Mouse (Mus musculus) limb, embryonic 12.5 days (tissue): ENCODE data around the gene Adi1. TPM values are rescaled to one million over a fixed set of nuclear protein-coding genes. Genes with fewer than 3 reads are reported as not detected.

ENCODE experiments used
- ATAC-seq: fragments of 200-750 bp; cut with Nextera tagmentation; 2 replicates; pipeline ENCODE4 v1.8.0; 2017; ENCODE audit warnings: low read depth, moderate TSS enrichment; ENCODE audit not compliant: insufficient number of reproducible peaks, insufficient read depth, low FRiP score, low TSS enrichment
- H3K27ac ChIP-seq: fragments of 300-500 bp; sonication (generic); 2 replicates; pipeline ENCODE4 v1.5.1; 2016; ENCODE audit warnings: mild to moderate bottlenecking, moderate library complexity
- H3K27me3 ChIP-seq: fragments of 300-500 bp; sonication (generic); 2 replicates; pipeline ENCODE4 v1.6.1; 2016; ENCODE audit warnings: mild to moderate bottlenecking, moderate library complexity
- H3K36me3 ChIP-seq: fragments of 300-500 bp; sonication (generic); 2 replicates; pipeline ENCODE4 v1.6.1; 2016; ENCODE audit warnings: mild to moderate bottlenecking, moderate library complexity
- H3K4me1 ChIP-seq: fragments of 300-500 bp; sonication (generic); replicated peaks from 2 replicates; pipeline ENCODE4 v1.6.1; 2016
- H3K4me2 ChIP-seq: fragments of 300-500 bp; sonication (generic); 2 replicates; pipeline ENCODE4 v1.6.1; 2016; ENCODE audit warnings: mild to moderate bottlenecking, moderate library complexity
- H3K4me3 ChIP-seq: fragments of 300-500 bp; sonication (generic); replicated peaks from 2 replicates; pipeline ENCODE4 v1.5.1; 2016; ENCODE audit warnings: mild to moderate bottlenecking
- H3K9ac ChIP-seq: fragments of 300-500 bp; sonication (generic); replicated peaks from 2 replicates; pipeline ENCODE4 v1.6.1; 2016; ENCODE audit warnings: mild to moderate bottlenecking, moderate library complexity
- H3K9me3 ChIP-seq: fragments of 300-500 bp; sonication (generic); 2 replicates; pipeline ENCODE4 v1.6.1; 2016; ENCODE audit warnings: mild to moderate bottlenecking, moderate library complexity
- WGBS: fragments of 180-500 bp; shearing (Covaris S2); methylation state at CpG from one replicate; pipeline ENCODE4 v1.1.7; 2016; 5-methylcytosine and 5-hydroxymethylcytosine counted together
- polyA plus RNA-seq: library from polyadenylated mRNA; unstranded; fragments of >200 nt; fragmentation: Nextera tagmentation; extraction: Ambion mirVana; gene quantifications from 2 replicates; pipeline ENCODE4 v1.2.1, GENCODE M21; 2016

Adi1 gene
- polyA plus RNA-seq: 66.1 and 68.9 TPM in 2 replicates

DNA sequence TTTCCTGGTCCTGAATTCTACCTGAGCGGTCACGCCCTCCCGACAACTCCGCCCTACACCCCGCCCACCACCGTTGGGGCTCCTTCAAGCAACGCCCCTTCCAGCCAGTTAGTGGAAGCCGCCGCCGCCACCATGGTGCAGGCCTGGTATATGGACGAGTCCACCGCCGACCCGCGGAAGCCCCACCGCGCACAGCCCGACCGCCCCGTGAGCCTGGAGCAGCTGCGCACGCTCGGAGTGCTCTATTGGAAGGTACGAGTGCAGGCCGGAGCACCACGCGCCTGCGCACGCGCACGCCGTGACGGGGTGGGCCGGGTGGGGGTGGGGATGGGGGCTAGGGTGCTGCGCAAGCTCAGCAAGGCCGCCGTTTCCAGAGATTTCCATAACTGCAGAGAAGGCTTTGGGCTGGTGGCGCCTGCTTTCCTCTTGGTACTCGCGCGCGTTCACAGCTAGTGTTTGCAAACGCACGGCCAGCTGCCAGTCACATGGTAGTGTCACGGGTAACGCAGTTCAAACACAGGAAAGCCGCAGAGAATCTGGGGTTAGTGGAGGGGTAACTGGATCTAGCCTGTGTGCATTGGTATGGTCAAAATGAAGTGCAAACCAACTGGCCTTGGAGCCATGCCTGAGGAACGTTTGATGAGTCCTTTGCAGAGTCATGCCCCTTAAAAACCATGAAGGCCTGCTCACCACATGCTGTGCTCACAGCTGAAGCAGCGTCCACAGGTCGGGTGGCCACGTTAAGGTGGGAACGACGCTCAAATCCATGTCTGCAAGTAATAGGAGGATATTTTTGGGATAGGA lies at the start of gene Adi1:
Adi1 (plus strand) TSS at position 111 of the 804 bp plus-strand sequence.
- Histone ChIP-seq H3K36me3 (peaks cover 23% of the 10 kb centered on the region), H3K4me3 (peak within 1 kb of the TSS; percentile 46), H3K9me3 (no peaks in the 10 kb centered on the region), H3K9ac (peak within 1 kb of the TSS; percentile 53), H3K27me3 (no peaks in the 10 kb centered on the region), H3K27ac (peak within 1 kb of the TSS; percentile 95), H3K4me2 (peak within 1 kb of the TSS; percentile 60), H3K4me1 (peaks cover 11% of the 10 kb centered on the region)
- WGBS: 2% methylated on average over 53 of the region's 53 CpGs
- ATAC-seq: peak; percentile 98

GRCm38 (mm10) chr12:28625407-28625806 lies 49.6 kb upstream of the Adi1 start:
- Histone ChIP-seq H3K4me1 (no peaks in the 10 kb centered on the region; the same call in 1 of the 2 replicates), H3K4me2 (no peak overlapping the region)
- 79% methylated on average over 7 of the region's 7 CpGs for WGBS

GRCm38 (mm10) chr12:28627092-28627491 lies 47.9 kb upstream of the Adi1 start:
- Histone ChIP-seq H3K27me3 (no peaks in the 10 kb centered on the region), H3K9ac (no peak overlapping the region), H3K9me3 (no peaks in the 10 kb centered on the region), H3K4me2 (no peak overlapping the region), H3K27ac (no peak overlapping the region), H3K4me1 (no peaks in the 10 kb centered on the region; the same call in 1 of the 2 replicates), H3K36me3 (peaks cover 43% of the 10 kb centered on the region), H3K4me3 (no peak overlapping the region)
- 67% methylated on average over 4 of the region's 4 CpGs for WGBS
- ATAC-seq: no peak

More at GRCm38 (mm10) chr12:28625407-28625806, 49.6 kb upstream of the Adi1 start:
- Histone ChIP-seq H3K27me3 (no peaks in the 10 kb centered on the region), H3K27ac (no peak overlapping the region), H3K9ac (no peak overlapping the region), H3K36me3 (peaks cover 26% of the 10 kb centered on the region), H3K9me3 (no peaks in the 10 kb centered on the region), H3K4me3 (no peak overlapping the region)
- no peak for ATAC-seq

GRCm38 (mm10) chr12:28628436-28628835 lies 46.6 kb upstream of the Adi1 start:
- H3K4me1 ChIP-seq: no peaks in the 10 kb centered on the region; the same call in 1 of the 2 replicates
- WGBS: 92% methylated on average over 2 of the region's 2 CpGs

DNA sequence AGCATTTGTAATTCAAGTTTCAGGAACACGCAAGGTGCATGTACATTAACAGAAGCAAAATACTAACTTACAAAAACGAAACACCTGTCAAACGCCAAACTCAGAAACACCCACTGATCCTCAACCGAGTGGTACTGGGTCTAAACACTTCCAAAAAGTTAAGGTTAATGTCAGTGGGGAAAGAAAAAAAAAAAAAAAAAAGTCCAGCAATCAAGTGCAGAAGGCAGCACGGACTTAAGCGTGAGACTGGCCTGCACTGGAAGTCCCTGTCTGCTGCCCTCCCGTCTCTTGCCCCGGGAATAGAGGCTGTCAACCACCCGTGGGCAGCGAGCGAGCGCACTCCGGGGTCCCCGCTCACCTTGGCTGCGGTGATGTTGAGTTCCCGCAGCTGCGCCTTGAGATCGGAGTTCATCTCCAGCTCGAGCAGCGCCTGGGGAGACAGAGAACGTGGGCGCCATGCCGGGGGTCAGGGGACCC lies 39.9 kb upstream of the Adi1 start:
- Histone ChIP-seq H3K9me3 (no peaks in the 10 kb centered on the region), H3K4me3 (peak overlapping the region; percentile 88), H3K4me2 (peak overlapping the region; percentile 77), H3K9ac (peak overlapping the region; percentile 99), H3K36me3 (peaks cover 45% of the 10 kb centered on the region), H3K27ac (peak overlapping the region; percentile 92), H3K27me3 (no peaks in the 10 kb centered on the region), H3K4me1 (peaks cover 9% of the 10 kb centered on the region)
- ATAC-seq: 0 out of 2 replicates have a peak, but pooled peaks have one; percentile 5
- WGBS: 2% methylated on average over 23 of the region's 23 CpGs

More at GRCm38 (mm10) chr12:28628436-28628835, 46.6 kb upstream of the Adi1 start:
- Histone ChIP-seq H3K27ac (no peak overlapping the region), H3K27me3 (no peaks in the 10 kb centered on the region), H3K9ac (no peak overlapping the region), H3K36me3 (peaks cover 57% of the 10 kb centered on the region), H3K9me3 (no peaks in the 10 kb centered on the region), H3K4me2 (no peak overlapping the region), H3K4me3 (no peak overlapping the region)
- no peak for ATAC-seq

DNA sequence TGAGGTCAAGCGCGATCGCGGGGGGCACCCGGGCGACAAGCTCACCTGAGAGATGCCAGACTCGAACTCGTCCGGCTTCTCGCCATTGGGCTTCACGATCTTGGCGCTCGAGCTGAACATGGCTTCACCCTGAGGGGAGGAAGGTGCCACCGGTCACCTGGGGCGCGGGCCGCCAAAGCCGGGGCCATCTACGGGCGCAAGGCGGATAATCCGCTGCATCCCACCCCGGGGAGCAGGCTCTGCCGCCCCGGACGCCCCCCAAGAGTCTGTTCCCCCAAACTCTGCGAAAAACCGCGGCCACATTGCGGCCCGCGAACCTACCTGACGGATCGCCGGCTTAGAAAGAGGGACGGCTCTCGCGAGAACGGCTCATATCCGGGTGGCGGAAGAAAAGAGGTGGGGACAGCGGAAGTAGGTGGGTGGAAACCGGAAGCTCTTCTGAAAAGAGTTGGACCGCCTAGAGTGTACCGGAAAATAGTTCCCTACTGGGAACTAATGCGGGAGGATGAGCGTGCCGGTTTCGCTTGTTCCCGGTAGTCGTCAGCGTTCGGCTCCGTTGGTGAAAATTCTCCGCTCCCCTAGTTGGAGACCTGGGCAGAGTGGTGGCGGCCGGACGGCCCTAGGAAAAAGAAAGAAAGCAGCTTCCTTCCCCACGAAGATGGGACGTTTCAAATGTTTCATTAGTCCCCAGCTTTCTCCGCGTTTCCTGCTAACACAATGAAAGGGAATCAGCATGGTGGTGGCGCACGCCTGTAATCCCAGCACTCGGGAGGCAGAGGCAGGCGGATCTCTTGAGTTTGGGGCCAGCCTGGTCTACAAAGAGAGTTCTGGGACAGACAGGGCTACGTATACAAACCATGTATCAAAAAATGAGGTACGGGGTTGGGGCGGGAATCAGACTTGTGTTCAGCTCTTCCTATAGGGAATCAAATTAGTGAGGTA lies 39.2 kb upstream of the Adi1 start, which contains the start of gene Rps7:
Rps7 (minus strand) TSS at position 419 of the 942 bp plus-strand sequence.
- H3K27me3 ChIP-seq: no peaks in the 10 kb centered on the region
- peaks cover 9% of the 10 kb centered on the region for H3K4me1 ChIP-seq
- H3K36me3 ChIP-seq: peaks cover 38% of the 10 kb centered on the region
- H3K4me3 ChIP-seq: peak within 1 kb of the TSS; percentile 88
- peak within 1 kb of the TSS; percentile 99 for H3K9ac ChIP-seq
- peak; percentile 87 for ATAC-seq
- H3K9me3 ChIP-seq: no peaks in the 10 kb centered on the region
- H3K27ac ChIP-seq: peak within 1 kb of the TSS; percentile 92
- WGBS: 5% methylated on average over 69 of the region's 69 CpGs
- H3K4me2 ChIP-seq: peak within 1 kb of the TSS; percentile 77

- peak overlapping the region; percentile 54 for H3K4me2 ChIP-seq
- H3K27me3 ChIP-seq: no peaks in the 10 kb centered on the region
- peaks cover 9% of the 10 kb centered on the region for H3K4me1 ChIP-seq
- WGBS: 93% methylated on average over 6 of the region's 6 CpGs
- no peak overlapping the region; the same call in 1 of the 2 replicates for H3K27ac ChIP-seq
- peaks cover 31% of the 10 kb centered on the region for H3K36me3 ChIP-seq
- no peak overlapping the region for H3K9ac ChIP-seq
- H3K9me3 ChIP-seq: no peaks in the 10 kb centered on the region
- ATAC-seq: no peak
- H3K4me3 ChIP-seq: peak overlapping the region; percentile 88
These were observed 38.5 kb upstream of the Adi1 start for GRCm38 (mm10) chr12:28636543-28636942.

GRCm38 (mm10) chr12:28638778-28639177 lies 36.3 kb upstream of the Adi1 start:
- H3K9ac ChIP-seq: no peak overlapping the region
- H3K4me2 ChIP-seq: no peak overlapping the region
- ATAC-seq: no peak
- peaks cover 9% of the 10 kb centered on the region for H3K36me3 ChIP-seq
- peaks cover 7% of the 10 kb centered on the region for H3K27me3 ChIP-seq
- H3K4me1 ChIP-seq: peaks cover 9% of the 10 kb centered on the region
- H3K4me3 ChIP-seq: no peak overlapping the region
- 84% methylated on average over 2 of the region's 2 CpGs for WGBS
- no peaks in the 10 kb centered on the region for H3K9me3 ChIP-seq
- H3K27ac ChIP-seq: no peak overlapping the region

- Histone ChIP-seq H3K27me3 (no peaks in the 10 kb centered on the region; the same call in 1 of the 2 replicates), H3K27ac (peak within 1 kb of the TSS; percentile 53; the same call in 1 of the 2 replicates), H3K36me3 (peaks cover 12% of the 10 kb centered on the region), H3K4me2 (peak within 1 kb of the TSS; percentile 93), H3K4me3 (peak within 1 kb of the TSS; percentile 80), H3K9ac (peak within 1 kb of the TSS; percentile 72), H3K9me3 (no peaks in the 10 kb centered on the region), H3K4me1 (peaks cover 9% of the 10 kb centered on the region)
- WGBS: 2% methylated on average over 52 of the region's 52 CpGs
- peak; percentile 90 for ATAC-seq
These were observed 25.6 kb upstream of the Adi1 start, which contains the start of gene Rnaseh1 for GRCm38 (mm10) chr12:28649141-28650110. Gene Rnaseh1 (plus strand): TSS chr12:28649602.

DNA sequence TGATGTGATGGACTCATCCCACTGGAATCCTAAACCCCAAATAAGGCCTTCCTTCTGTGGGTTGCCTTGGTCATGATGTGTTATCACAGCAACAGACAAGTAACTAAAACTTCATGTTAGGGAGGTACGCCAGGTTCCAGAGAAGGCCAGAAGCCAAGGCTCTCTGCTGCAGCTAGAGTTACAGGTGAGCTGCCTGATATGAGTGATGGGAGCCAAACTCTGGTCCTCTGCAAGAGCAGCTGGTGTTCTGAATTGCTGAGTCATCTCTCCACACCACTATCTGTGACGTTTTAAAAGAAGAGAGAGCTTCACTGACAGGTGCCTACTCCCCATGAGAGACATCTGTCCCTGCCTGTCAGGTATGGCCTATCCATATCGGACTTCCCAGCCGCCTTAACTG lies 12.4 kb upstream of the Adi1 start:
- H3K9ac ChIP-seq: no peak overlapping the region
- H3K9me3 ChIP-seq: no peaks in the 10 kb centered on the region
- H3K4me2 ChIP-seq: no peak overlapping the region
- H3K4me3 ChIP-seq: no peak overlapping the region
- 85% methylated on average over 4 of the region's 4 CpGs for WGBS
- no peaks in the 10 kb centered on the region for H3K27me3 ChIP-seq
- no peak for ATAC-seq
- peaks cover 38% of the 10 kb centered on the region for H3K36me3 ChIP-seq
- H3K27ac ChIP-seq: no peak overlapping the region
- no peaks in the 10 kb centered on the region; the same call in 1 of the 2 replicates for H3K4me1 ChIP-seq
